Mouse (Mus musculus): ENCODE measurements at regions not wholly inside any gene's neighbourhood (a gene's known extent, or its start where the extent isn't known, plus 50 kb on each side); places are given as distances from the start of the nearest gene placed in this dataset.

DNA sequence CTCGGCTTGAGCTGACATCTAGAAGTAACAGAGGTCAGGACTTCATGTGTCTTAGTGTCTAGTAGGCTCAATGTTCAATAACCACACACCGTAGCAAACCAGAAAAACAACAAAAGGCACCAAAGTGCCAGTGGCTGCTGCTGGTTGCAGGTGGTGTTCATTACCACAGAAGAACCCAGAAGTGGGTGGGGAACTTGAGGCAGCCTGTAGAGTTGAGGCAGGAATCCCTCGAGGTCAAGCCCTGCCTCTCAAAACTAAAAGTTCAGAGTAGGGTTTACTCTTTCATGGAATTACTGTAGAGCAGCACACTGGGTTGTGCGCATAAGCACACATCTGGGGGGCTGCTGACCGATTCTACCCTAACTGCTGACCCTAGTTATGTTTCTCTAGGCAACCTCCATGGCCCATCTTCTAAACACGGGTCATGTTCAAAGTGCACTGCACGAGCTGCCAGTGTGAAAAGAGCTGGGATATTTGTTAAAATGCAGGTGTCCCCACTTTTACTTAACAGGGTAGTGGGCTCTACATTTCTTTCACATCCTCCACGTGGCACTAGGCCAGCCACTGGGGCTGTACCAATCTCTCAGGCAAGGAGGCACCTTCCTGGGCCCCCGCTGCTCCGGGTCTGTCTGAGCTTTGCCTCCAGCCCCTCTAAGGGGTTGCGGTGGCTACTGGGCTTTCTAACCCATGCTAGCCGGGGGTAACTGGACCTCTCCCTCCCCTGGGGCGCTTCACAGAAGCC lies 69.6 kb downstream of the Zfp706 start:
- no peaks in the 10 kb centered on the region for H3K27me3 ChIP-seq (ENCODE audit: control insufficient read depth, insufficient read depth, low read length)
- peak overlapping the region; percentile 63 for H3K4me3 ChIP-seq (ENCODE audit: low read depth, low read length)
- 0 out of 2 replicates have a peak, but pooled peaks have one; percentile 8 for ATAC-seq (replicated peaks; ENCODE audit: insufficient number of reproducible peaks, low FRiP score, low TSS enrichment)

DNA sequence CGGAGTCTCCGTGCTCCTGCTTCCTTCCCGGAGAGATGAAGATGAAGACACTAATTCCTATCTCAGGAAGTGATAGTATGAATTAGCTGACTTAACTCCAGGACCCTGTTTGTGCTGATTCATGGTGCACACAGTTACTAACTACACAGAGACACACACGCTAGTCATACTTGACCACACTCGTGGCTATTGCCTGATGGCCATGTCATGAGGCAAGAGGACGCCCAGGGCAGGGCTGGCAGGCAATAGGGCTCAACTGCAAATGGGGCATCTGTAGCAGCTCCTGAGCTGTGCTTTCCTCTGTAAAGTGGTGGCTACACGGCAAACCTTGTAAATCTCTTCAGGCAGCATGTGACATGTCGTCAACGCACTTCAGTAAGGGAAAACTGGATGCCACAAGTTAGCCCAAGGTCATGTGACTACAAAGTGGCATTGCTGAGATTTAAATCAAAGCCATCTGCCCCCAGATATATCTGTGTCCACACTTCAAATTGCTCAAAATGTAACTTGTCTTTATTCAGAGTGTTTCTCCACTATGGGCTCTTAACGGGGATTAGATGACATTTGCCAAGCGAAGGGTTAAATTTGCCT lies 70.4 kb downstream of the Zfp706 start:
- H3K27ac ChIP-seq (ENCODE audit: low read depth, low read length) = no peak overlapping the region
- H3K4me1 ChIP-seq (ENCODE audit: control insufficient read depth, insufficient read depth, low read length) = peaks cover 17% of the 10 kb centered on the region; the same call in 1 of the 2 replicates
- no peaks in the 10 kb centered on the region for H3K27me3 ChIP-seq (ENCODE audit: control insufficient read depth, insufficient read depth, low read length)
- no peak overlapping the region for H3K4me3 ChIP-seq (ENCODE audit: low read depth, low read length)
- H3K4me2 ChIP-seq = no peak overlapping the region
- H3K36me3 ChIP-seq (ENCODE audit: control insufficient read depth, insufficient read depth, low read length) = no peaks in the 10 kb centered on the region
- H3K9me3 ChIP-seq (replicated peaks; ENCODE audit: control insufficient read depth, low read length) = no peaks in the 10 kb centered on the region
- ATAC-seq (replicated peaks; ENCODE audit: insufficient number of reproducible peaks, low FRiP score, low TSS enrichment) = no peak
- no peak overlapping the region for H3K9ac ChIP-seq (ENCODE audit: low read depth, low read length)
- 78% methylated on average over 11 of the region's 11 CpGs for WGBS (ENCODE audit: insufficient replicate concordance)

More for the DNA sequence above, 69.6 kb downstream of the Zfp706 start:
- H3K36me3 ChIP-seq (ENCODE audit: control insufficient read depth, insufficient read depth, low read length) = no peaks in the 10 kb centered on the region
- H3K27ac ChIP-seq (ENCODE audit: low read depth, low read length) = peak overlapping the region; percentile 88
- peak overlapping the region; percentile 91 for H3K4me2 ChIP-seq
- H3K9me3 ChIP-seq (replicated peaks; ENCODE audit: control insufficient read depth, low read length) = no peaks in the 10 kb centered on the region
- H3K9ac ChIP-seq (ENCODE audit: low read depth, low read length) = peak overlapping the region; percentile 88
- 36% methylated on average over 13 of the region's 13 CpGs for WGBS (ENCODE audit: insufficient replicate concordance)
- H3K4me1 ChIP-seq (ENCODE audit: control insufficient read depth, insufficient read depth, low read length) = peaks cover 17% of the 10 kb centered on the region; the same call in 1 of the 2 replicates

DNA sequence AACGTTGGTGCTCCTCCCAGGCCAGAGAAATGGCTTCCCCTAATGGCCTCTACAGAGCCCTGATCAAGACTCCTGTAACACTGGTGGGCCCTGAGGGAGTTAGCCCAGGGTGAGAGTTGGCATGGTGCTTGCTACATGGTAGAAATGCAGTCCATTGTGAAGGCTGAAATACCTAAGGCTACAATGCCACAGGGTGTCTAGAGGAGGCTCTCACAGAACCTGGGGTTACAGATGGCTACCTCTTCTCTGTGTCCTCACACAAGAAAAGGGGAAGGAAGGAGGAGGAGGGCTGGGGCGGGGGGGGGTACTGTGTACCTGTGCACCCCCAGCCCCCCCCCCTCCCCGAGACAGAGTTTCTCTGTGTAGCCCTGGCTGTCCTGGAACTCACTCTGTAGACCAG lies 72.8 kb downstream of the Zfp706 start:
- Histone ChIP-seq H3K4me2 (no peak overlapping the region), H3K4me1 (ENCODE audit: control insufficient read depth, insufficient read depth, low read length) (peaks cover 17% of the 10 kb centered on the region; the same call in 1 of the 2 replicates), H3K27me3 (ENCODE audit: control insufficient read depth, insufficient read depth, low read length) (no peaks in the 10 kb centered on the region), H3K4me3 (ENCODE audit: low read depth, low read length) (no peak overlapping the region), H3K9ac (ENCODE audit: low read depth, low read length) (no peak overlapping the region), H3K36me3 (ENCODE audit: control insufficient read depth, insufficient read depth, low read length) (no peaks in the 10 kb centered on the region), H3K9me3 (replicated peaks; ENCODE audit: control insufficient read depth, low read length) (no peaks in the 10 kb centered on the region), H3K27ac (ENCODE audit: low read depth, low read length) (no peak overlapping the region)
- ATAC-seq (replicated peaks; ENCODE audit: insufficient number of reproducible peaks, low FRiP score, low TSS enrichment) = no peak
- WGBS (ENCODE audit: insufficient replicate concordance) = 72% methylated on average over 3 of the region's 3 CpGs

DNA sequence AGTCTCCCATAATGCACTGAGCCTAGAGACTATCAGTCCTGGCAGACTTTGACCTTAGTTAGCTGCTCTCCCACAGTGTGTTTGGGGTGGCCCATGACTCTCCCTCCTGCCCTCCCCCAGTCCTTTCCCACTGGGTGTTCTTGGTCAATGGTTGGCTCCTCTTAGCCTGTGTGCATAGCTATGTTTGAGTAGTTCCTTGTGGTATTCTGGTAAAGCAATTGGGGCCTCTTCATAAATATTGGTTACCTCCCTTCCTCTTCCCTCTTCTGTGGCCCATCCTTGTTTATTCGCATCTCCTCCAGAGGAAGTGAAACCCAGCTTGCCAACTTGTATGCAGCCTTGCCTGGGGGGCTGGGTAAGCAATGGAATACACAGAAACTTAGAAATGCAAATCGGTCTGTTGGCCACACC lies 74.0 kb downstream of the Zfp706 start:
- ATAC-seq (replicated peaks; ENCODE audit: insufficient number of reproducible peaks, low FRiP score, low TSS enrichment) = no peak
- H3K36me3 ChIP-seq (ENCODE audit: control insufficient read depth, insufficient read depth, low read length) = no peaks in the 10 kb centered on the region
- WGBS (ENCODE audit: insufficient replicate concordance) = 80% methylated on average over 2 of the region's 2 CpGs
- no peak overlapping the region for H3K4me3 ChIP-seq (ENCODE audit: low read depth, low read length)
- no peak overlapping the region for H3K4me2 ChIP-seq
- H3K27me3 ChIP-seq (ENCODE audit: control insufficient read depth, insufficient read depth, low read length) = no peaks in the 10 kb centered on the region
- H3K4me1 ChIP-seq (ENCODE audit: control insufficient read depth, insufficient read depth, low read length) = peaks cover 16% of the 10 kb centered on the region; the same call in 1 of the 2 replicates
- no peak overlapping the region for H3K9ac ChIP-seq (ENCODE audit: low read depth, low read length)
- no peak overlapping the region for H3K27ac ChIP-seq (ENCODE audit: low read depth, low read length)
- H3K9me3 ChIP-seq (replicated peaks; ENCODE audit: control insufficient read depth, low read length) = no peaks in the 10 kb centered on the region

DNA sequence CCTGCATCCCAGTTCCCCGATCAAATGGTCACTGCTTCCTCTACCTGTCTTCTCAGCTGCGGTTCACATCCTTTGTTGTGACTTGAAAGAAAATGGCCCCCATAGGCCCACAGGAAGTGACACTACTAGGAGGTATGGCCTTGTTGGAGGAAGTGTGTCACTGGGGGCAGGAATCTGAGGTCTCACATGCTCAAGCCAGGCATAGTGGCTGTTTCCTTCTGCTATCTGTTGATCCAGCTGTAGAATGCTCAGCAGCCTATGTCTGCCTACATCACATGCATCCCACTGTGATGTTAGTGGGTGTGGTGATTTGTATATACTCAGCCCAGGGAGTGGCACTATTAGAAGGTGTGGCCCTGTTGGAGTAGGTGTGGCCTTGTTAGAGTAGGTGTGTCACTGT lies 76.1 kb downstream of the Zfp706 start:
- H3K4me1 ChIP-seq (ENCODE audit: control insufficient read depth, insufficient read depth, low read length) = no peaks in the 10 kb centered on the region
- H3K4me2 ChIP-seq = no peak overlapping the region
- no peak for ATAC-seq (replicated peaks; ENCODE audit: insufficient number of reproducible peaks, low FRiP score, low TSS enrichment)
- no peak overlapping the region for H3K27ac ChIP-seq (ENCODE audit: low read depth, low read length)
- no peak overlapping the region for H3K9ac ChIP-seq (ENCODE audit: low read depth, low read length)
- 80% methylated on average over 2 of the region's 2 CpGs for WGBS (ENCODE audit: insufficient replicate concordance)
- H3K36me3 ChIP-seq (ENCODE audit: control insufficient read depth, insufficient read depth, low read length) = no peaks in the 10 kb centered on the region
- no peaks in the 10 kb centered on the region for H3K27me3 ChIP-seq (ENCODE audit: control insufficient read depth, insufficient read depth, low read length)
- no peaks in the 10 kb centered on the region for H3K9me3 ChIP-seq (replicated peaks; ENCODE audit: control insufficient read depth, low read length)
- no peak overlapping the region for H3K4me3 ChIP-seq (ENCODE audit: low read depth, low read length)

DNA sequence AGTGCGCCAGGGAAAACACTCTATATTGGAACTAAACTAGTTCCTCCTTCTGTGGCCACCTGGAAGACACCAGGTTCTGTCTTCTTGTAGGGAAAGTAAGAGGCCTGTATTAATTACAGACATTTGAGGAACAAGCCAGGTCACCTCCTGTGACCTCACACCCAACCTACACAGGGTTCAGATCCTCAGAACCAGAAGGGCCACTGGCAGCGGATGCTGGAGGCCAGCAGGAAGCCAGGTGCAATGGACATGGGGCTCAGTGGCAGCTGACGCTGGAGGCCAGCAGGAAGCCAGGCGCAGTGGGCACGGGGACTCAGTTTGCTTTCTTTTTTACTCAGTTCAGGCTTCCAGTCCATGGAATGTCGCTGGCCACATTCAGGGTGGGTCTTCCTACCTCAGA lies 77.1 kb downstream of the Zfp706 start:
- Histone ChIP-seq H3K27me3 (ENCODE audit: control insufficient read depth, insufficient read depth, low read length) (no peaks in the 10 kb centered on the region), H3K27ac (ENCODE audit: low read depth, low read length) (no peak overlapping the region), H3K36me3 (ENCODE audit: control insufficient read depth, insufficient read depth, low read length) (no peaks in the 10 kb centered on the region), H3K4me2 (no peak overlapping the region), H3K4me3 (ENCODE audit: low read depth, low read length) (no peak overlapping the region), H3K4me1 (ENCODE audit: control insufficient read depth, insufficient read depth, low read length) (no peaks in the 10 kb centered on the region), H3K9me3 (replicated peaks; ENCODE audit: control insufficient read depth, low read length) (no peaks in the 10 kb centered on the region), H3K9ac (ENCODE audit: low read depth, low read length) (no peak overlapping the region)
- 78% methylated on average over 6 of the region's 6 CpGs for WGBS (ENCODE audit: insufficient replicate concordance)
- no peak for ATAC-seq (replicated peaks; ENCODE audit: insufficient number of reproducible peaks, low FRiP score, low TSS enrichment)

DNA sequence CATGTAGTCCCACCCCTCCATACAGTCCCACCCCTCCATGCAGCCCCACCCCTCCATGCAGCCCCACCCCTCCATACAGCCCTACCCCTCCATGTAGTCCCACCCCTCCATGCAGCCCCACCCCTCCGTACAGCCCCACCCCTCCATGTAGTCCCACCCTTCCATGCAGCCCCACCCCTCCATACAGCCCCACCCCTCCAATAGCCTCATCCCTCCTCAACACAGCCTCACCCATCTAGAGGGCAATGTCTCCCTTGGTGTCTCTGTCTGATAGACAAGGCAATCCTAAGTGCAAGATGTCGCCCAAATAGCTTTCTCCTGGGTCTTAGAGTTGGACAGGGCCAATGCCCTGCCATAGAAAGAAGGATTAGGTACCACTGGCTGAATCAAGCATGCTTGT lies 77.8 kb downstream of the Zfp706 start:
- Histone ChIP-seq H3K9me3 (replicated peaks; ENCODE audit: control insufficient read depth, low read length) (no peaks in the 10 kb centered on the region), H3K36me3 (ENCODE audit: control insufficient read depth, insufficient read depth, low read length) (no peaks in the 10 kb centered on the region), H3K4me1 (ENCODE audit: control insufficient read depth, insufficient read depth, low read length) (no peaks in the 10 kb centered on the region), H3K4me3 (ENCODE audit: low read depth, low read length) (no peak overlapping the region), H3K9ac (ENCODE audit: low read depth, low read length) (no peak overlapping the region), H3K4me2 (no peak overlapping the region), H3K27ac (ENCODE audit: low read depth, low read length) (no peak overlapping the region), H3K27me3 (ENCODE audit: control insufficient read depth, insufficient read depth, low read length) (no peaks in the 10 kb centered on the region)
- whole genome bisulfite sequencing (ENCODE audit: insufficient replicate concordance) = 81% methylated on average over 2 of the region's 2 CpGs
- ATAC-seq (replicated peaks; ENCODE audit: insufficient number of reproducible peaks, low FRiP score, low TSS enrichment) = no peak

DNA sequence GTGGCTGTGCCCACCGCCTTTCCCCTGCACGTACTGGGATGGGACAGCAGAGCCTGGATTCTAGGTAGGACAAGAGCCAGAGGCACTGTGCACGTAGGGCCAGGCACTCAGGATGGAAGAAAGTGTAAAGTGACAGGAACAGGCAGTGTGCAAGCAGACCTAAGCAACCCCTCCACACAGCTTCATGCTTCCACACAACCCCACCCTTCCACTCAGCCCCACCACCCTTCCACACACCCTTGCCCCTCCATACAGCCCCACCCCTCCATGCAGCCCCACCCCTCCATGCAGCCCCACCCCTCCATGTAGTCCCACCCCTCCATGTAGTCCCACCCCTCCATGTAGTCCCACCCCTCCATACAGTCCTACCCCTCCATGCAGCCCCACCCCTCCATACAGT lies 78.5 kb downstream of the Zfp706 start:
- Histone ChIP-seq H3K4me2 (no peak overlapping the region), H3K4me1 (ENCODE audit: control insufficient read depth, insufficient read depth, low read length) (peaks cover 3% of the 10 kb centered on the region; the same call in 1 of the 2 replicates), H3K9ac (ENCODE audit: low read depth, low read length) (no peak overlapping the region), H3K36me3 (ENCODE audit: control insufficient read depth, insufficient read depth, low read length) (no peaks in the 10 kb centered on the region), H3K27me3 (ENCODE audit: control insufficient read depth, insufficient read depth, low read length) (no peaks in the 10 kb centered on the region), H3K4me3 (ENCODE audit: low read depth, low read length) (no peak overlapping the region), H3K27ac (ENCODE audit: low read depth, low read length) (no peak overlapping the region), H3K9me3 (replicated peaks; ENCODE audit: control insufficient read depth, low read length) (no peaks in the 10 kb centered on the region)
- ATAC-seq (replicated peaks; ENCODE audit: insufficient number of reproducible peaks, low FRiP score, low TSS enrichment) = no peak
- 89% methylated on average over 3 of the region's 3 CpGs for WGBS (ENCODE audit: insufficient replicate concordance)

DNA sequence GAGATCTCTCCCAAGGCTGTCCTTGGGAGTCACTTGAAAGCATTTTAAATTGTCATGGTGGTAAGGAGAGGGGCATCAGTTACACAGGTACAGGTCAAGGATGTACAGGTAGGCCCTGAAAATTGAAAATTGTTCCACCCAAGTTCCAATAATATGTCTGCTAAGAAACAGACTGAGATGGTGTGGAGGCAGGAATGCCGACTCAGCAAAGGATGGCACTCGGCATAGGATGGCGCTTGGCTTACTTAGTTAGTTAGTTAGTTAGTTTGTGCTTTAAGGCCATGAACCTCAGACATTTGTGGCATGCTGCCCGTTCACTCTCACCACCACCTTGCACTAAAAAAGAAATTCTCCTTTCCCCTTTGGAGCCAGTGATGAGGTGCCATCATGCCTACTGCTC lies 78.9 kb downstream of the Zfp706 start:
- ATAC-seq (replicated peaks; ENCODE audit: insufficient number of reproducible peaks, low FRiP score, low TSS enrichment) = no peak
- no peaks in the 10 kb centered on the region for H3K27me3 ChIP-seq (ENCODE audit: control insufficient read depth, insufficient read depth, low read length)
- H3K9ac ChIP-seq (ENCODE audit: low read depth, low read length) = no peak overlapping the region
- H3K36me3 ChIP-seq (ENCODE audit: control insufficient read depth, insufficient read depth, low read length) = no peaks in the 10 kb centered on the region
- no peak overlapping the region for H3K4me2 ChIP-seq
- 90% methylated on average over 4 of the region's 4 CpGs for WGBS (ENCODE audit: insufficient replicate concordance)
- peaks cover 4% of the 10 kb centered on the region; the same call in 1 of the 2 replicates for H3K4me1 ChIP-seq (ENCODE audit: control insufficient read depth, insufficient read depth, low read length)
- no peak overlapping the region for H3K27ac ChIP-seq (ENCODE audit: low read depth, low read length)
- H3K9me3 ChIP-seq (replicated peaks; ENCODE audit: control insufficient read depth, low read length) = no peaks in the 10 kb centered on the region
- H3K4me3 ChIP-seq (ENCODE audit: low read depth, low read length) = no peak overlapping the region

Measured in heart, embryonic 11.5 days (tissue).